Mouse (Mus musculus) C2C12 (cell line): ENCODE results near the gene Tmem158.

ENCODE experiments used
- CTCF ChIP-seq: IDR thresholded peaks from one replicate; pipeline ENCODE4 v1.5.1; 2011; ENCODE audit not compliant: control insufficient read depth, insufficient read depth, insufficient read length
- FOSL1 ChIP-seq: IDR thresholded peaks from one replicate; pipeline ENCODE4 v1.8.0; 2011; ENCODE audit warnings: mild to moderate bottlenecking, low read length; ENCODE audit not compliant: poor library complexity, insufficient read depth, severe bottlenecking
- MYOG ChIP-seq: IDR thresholded peaks from one replicate; pipeline ENCODE4 v1.6.1; 2011; ENCODE audit not compliant: control insufficient read depth, insufficient read length; ENCODE audit errors: extremely low read depth
- USF1 ChIP-seq: IDR thresholded peaks from one replicate; pipeline ENCODE4 v1.6.1; 2011; ENCODE audit warnings: low read depth, mild to moderate bottlenecking, control low read depth, moderate library complexity

DNA sequence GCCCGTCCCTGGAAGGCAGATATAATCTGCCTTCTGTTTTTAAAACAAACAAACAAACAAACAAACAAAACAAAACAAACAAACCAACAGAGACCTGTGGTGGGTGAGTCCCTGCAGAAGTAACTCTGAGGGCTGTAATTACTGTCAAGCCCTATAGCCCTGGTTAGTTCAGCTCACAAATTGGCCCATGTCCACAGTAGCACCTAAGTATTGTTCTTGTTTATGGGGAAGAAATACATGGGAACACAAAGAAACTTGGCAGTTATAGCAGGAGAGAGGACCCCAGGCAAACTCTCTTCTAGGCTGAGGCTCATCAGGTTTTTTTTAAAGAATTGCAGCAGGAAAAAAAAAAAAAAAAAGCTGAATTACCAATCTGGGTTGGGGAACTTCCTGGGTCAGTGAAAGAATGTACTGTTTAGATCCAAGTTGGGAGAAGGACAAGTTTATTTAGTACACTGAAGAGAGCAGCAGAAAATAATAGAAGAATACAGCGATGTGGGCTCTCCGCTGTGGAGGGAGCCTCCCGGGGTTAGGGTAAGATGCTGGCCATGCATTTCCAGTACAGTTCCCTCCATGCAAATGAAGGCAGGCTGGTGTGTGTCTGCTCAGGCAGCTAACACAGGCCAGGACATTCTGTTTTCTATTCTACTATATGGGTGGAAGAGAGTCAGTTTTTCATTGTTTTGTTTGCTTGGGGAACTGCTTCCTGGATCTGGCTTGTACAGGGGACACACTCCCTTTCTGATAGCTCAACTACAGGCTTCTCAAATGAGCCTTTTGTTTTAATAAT lies 22.1 kb downstream of the Tmem158 start:
- TF ChIP-seq FOSL1: no peak
- no peak for TF ChIP-seq USF1
- TF ChIP-seq MYOG: no peak
- no peak for TF ChIP-seq CTCF
